Mouse (Mus musculus) retina, postnatal 1 day (tissue): ENCODE results near the gene Mymk.

Experiments used
- DNase-seq: peaks from one replicate; pipeline ENCODE4 v3.0.0-alpha.2; 2012

The Mymk gene

GRCm38 (mm10) chr2:27078312-27078711, 6.3 kb upstream of the Mymk start:
- DNase-seq, result no peak

- peak; percentile 41 for DNase-seq
These were observed 5.8 kb upstream of the Mymk start for GRCm38 (mm10) chr2:27077655-27078244.

GRCm38 (mm10) chr2:27075485-27075884, 3.5 kb upstream of the Mymk start:
- peak; percentile 59 for DNase-seq

GRCm38 (mm10) chr2:27074804-27075203, 2.8 kb upstream of the Mymk start:
- DNase-seq, result no peak

- no peak for DNase-seq
These were observed 1.4 kb upstream of the Mymk start for GRCm38 (mm10) chr2:27073407-27073806.

GRCm38 (mm10) chr2:27071137-27071536, 842 bp downstream of the Mymk start:
- DNase-seq, result peak; percentile 51

- no peak for DNase-seq
These were observed 1.6 kb downstream of the Mymk start for GRCm38 (mm10) chr2:27070247-27070813.

GRCm38 (mm10) chr2:27069646-27070045, 2.3 kb downstream of the Mymk start:
- peak; percentile 67 for DNase-seq

- DNase-seq, result peak; percentile 70
These were observed 4.0 kb downstream of the Mymk start for GRCm38 (mm10) chr2:27067996-27068395.

- peak; percentile 30 for DNase-seq
These were observed 4.9 kb downstream of the Mymk start for GRCm38 (mm10) chr2:27067124-27067523.

GRCm38 (mm10) chr2:27059187-27059586, 12.8 kb downstream of the Mymk start:
- DNase-seq, result no peak

GRCm38 (mm10) chr2:27058751-27059150, 13.2 kb downstream of the Mymk start:
- no peak for DNase-seq

- no peak for DNase-seq
These were observed 13.7 kb downstream of the Mymk start for GRCm38 (mm10) chr2:27058251-27058650.

- no peak for DNase-seq
These were observed 22.6 kb downstream of the Mymk start for GRCm38 (mm10) chr2:27049408-27049807.

- no peak for DNase-seq
These were observed 25.8 kb downstream of the Mymk start for GRCm38 (mm10) chr2:27045979-27046770.

GRCm38 (mm10) chr2:27044641-27045040, 27.3 kb downstream of the Mymk start:
- DNase-seq, result no peak

GRCm38 (mm10) chr2:27044166-27044565, 27.8 kb downstream of the Mymk start:
- no peak for DNase-seq

- DNase-seq, result peak; percentile 82
These were observed 28.5 kb downstream of the Mymk start for GRCm38 (mm10) chr2:27043461-27043860.

GRCm38 (mm10) chr2:27042131-27042844, 29.7 kb downstream of the Mymk start:
- no peak for DNase-seq

- peak; percentile 41 for DNase-seq
These were observed 32.7 kb downstream of the Mymk start for GRCm38 (mm10) chr2:27039286-27039685.

- DNase-seq, result peak; percentile 86
These were observed 33.4 kb downstream of the Mymk start for GRCm38 (mm10) chr2:27038596-27038995.

GRCm38 (mm10) chr2:27037008-27037407, 35.0 kb downstream of the Mymk start:
- DNase-seq, result no peak

GRCm38 (mm10) chr2:27036003-27036402, 36.0 kb downstream of the Mymk start:
- DNase-seq, result no peak
